26 mouse cellular contexts compared by ENCODE assay signal in the genomic region with DNA sequence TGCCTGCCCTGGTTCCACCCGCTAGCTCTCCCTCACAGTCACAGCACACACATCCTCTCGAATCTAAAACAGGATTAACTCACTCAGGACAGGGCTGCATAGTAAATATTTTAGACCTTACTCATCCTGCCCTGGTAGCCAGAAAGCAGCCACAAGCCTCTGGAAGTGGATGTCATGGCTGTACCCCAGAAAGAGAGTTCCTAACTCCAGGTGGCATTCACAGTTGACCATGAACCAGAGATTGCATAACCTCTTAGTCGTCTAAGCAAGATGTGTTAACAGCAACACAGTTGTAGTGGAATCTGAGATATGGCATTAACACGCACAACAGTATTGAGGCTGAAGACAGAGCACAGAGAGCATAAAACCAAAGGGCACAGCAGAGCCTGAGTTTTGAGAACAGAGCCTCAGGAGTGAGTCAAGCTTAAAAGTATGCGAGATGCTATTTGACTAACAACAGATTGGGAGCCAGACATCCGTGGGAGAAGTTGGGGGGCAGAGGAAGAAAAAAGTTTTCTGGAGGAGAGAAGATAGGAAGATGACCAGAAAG. TPM values are rescaled to one million over a fixed set of nuclear protein-coding genes. Genes with fewer than 3 reads are reported as not detected.
DNase-seq lines count a peak whose midpoint lies in the region; ATAC-seq and TF ChIP-seq lines count a peak whose summit lies in the region.
"Had no signal": no experiment of that assay in that cellular context is flagged by ENCODE, and none has a peak within 500 bp of the region (broad histone marks: within the 10 kb centered on the region; RNA-seq: fewer than 3 reads in every experiment).

No protein-coding gene starts in this region.

- TF ChIP-seq EP300 in lung, postnatal 0 days (IDR thresholded peaks at IDR 0.05): no peak

- no peaks in the 10 kb centered on the region for H3K36me3 ChIP-seq in forebrain, embryonic 10.5 days (replicated peaks)
- no peaks in the 10 kb centered on the region for H3K36me3 ChIP-seq in forebrain, postnatal 0 days (ENCODE audit: insufficient read depth)
- H3K36me3 ChIP-seq in intestine, embryonic 15.5 days: no peaks in the 10 kb centered on the region
- no peaks in the 10 kb centered on the region for H3K36me3 ChIP-seq in intestine, postnatal 0 days (ENCODE audit: control insufficient read depth, insufficient read depth)
- H3K36me3 ChIP-seq in lung, postnatal 0 days (ENCODE audit: insufficient read depth, low read length): no peaks in the 10 kb centered on the region
- H3K36me3 ChIP-seq: embryonic facial prominence, embryonic 10.5 days; heart, embryonic 10.5 days; hindbrain, embryonic 12.5 days had no signal

- no peak for ATAC-seq in forebrain, postnatal 0 days
- ATAC-seq in intestine, embryonic 15.5 days: no peak
- no peak for ATAC-seq in intestine, postnatal 0 days
- peak; percentile 67 for ATAC-seq in Patski
- no peak for ATAC-seq in lung, postnatal 0 days
- ATAC-seq: forebrain, embryonic 14.5 days; hindbrain, embryonic 16.5 days; inflammation-experienced regulatory T-cells, adult 6 months had no signal

- DNase-seq in forebrain, embryonic 10.5 days (ENCODE audit: extremely low spot score, low spot score): no peak
- no peak for DNase-seq in forebrain, postnatal 0 days
- DNase-seq in 3134 (ENCODE audit: extremely low read depth, insufficient read length, low spot score): peak; percentile 58
- DNase-seq in Patski (ENCODE audit: low read depth, low spot score): peak; percentile 20
- no peak for DNase-seq in cerebellum, postnatal 10 days
- no peak for DNase-seq in lung, postnatal 0 days (ENCODE audit: low spot score)
- DNase-seq: adrenal gland, postnatal 14 days; cerebellum, adult 11-12 months; cerebellum, adult 9-10 months; gastrocnemius, postnatal 10 days; heart, adult 18-20 months; heart, postnatal 4 days; kidney, adult 18-20 months had no signal

- CTCF ChIA-PET in Patski (lab: Charles Lee): interaction anchor here (1.1 to 1.4 kb wide), 2 partner anchors 10 to 407 kb away, joined by 3 read pairs; no protein-coding TSS in a partner anchor

- TF ChIP-seq CTCF in forebrain, postnatal 0 days (IDR thresholded peaks at IDR 0.05; ENCODE audit: low read depth): no peak
- TF ChIP-seq CTCF in intestine, postnatal 0 days (IDR thresholded peaks at IDR 0.05; ENCODE audit: low read depth): no peak
- TF ChIP-seq CTCF in Patski (IDR thresholded peaks at IDR 0.05): no peak
- no peak for TF ChIP-seq CTCF in lung, postnatal 0 days (IDR thresholded peaks at IDR 0.05)

- H3K9me3 ChIP-seq in forebrain, embryonic 10.5 days: no peaks in the 10 kb centered on the region
- no peaks in the 10 kb centered on the region for H3K9me3 ChIP-seq in forebrain, postnatal 0 days (ENCODE audit: low read length)
- no peaks in the 10 kb centered on the region for H3K9me3 ChIP-seq in intestine, embryonic 15.5 days
- no peaks in the 10 kb centered on the region for H3K9me3 ChIP-seq in intestine, postnatal 0 days (ENCODE audit: control insufficient read depth)
- no peaks in the 10 kb centered on the region for H3K9me3 ChIP-seq in lung, postnatal 0 days (ENCODE audit: low read length)
- H3K9me3 ChIP-seq: embryonic facial prominence, embryonic 10.5 days; heart, embryonic 10.5 days; hindbrain, embryonic 12.5 days had no signal

- POLR2A ChIA-PET in Patski (lab: Charles Lee): no interaction called here

- peaks cover 14% of the 10 kb centered on the region for H3K4me1 ChIP-seq in forebrain, embryonic 10.5 days
- no peaks in the 10 kb centered on the region for H3K4me1 ChIP-seq in forebrain, postnatal 0 days (ENCODE audit: insufficient read depth)
- no peaks in the 10 kb centered on the region for H3K4me1 ChIP-seq in intestine, embryonic 15.5 days (replicated peaks)
- no peaks in the 10 kb centered on the region for H3K4me1 ChIP-seq in intestine, postnatal 0 days (replicated peaks; ENCODE audit: control insufficient read depth, insufficient read depth, low read length)
- no peaks in the 10 kb centered on the region for H3K4me1 ChIP-seq in lung, postnatal 0 days (ENCODE audit: insufficient read depth, low read depth, low read length)
- H3K4me1 ChIP-seq: embryonic facial prominence, embryonic 10.5 days; heart, embryonic 10.5 days; hindbrain, embryonic 12.5 days had no signal

- 0 out of 2 replicates have a peak overlapping the region, but pooled peaks have one; percentile 20 for H3K27ac ChIP-seq in forebrain, embryonic 10.5 days
- no peak overlapping the region for H3K27ac ChIP-seq in forebrain, postnatal 0 days (ENCODE audit: low read depth, low read length)
- no peak overlapping the region for H3K27ac ChIP-seq in intestine, embryonic 15.5 days
- H3K27ac ChIP-seq in intestine, postnatal 0 days (ENCODE audit: low read depth, low read length): no peak overlapping the region
- no peak overlapping the region for H3K27ac ChIP-seq in lung, postnatal 0 days (ENCODE audit: low read length)
- H3K27ac ChIP-seq: embryonic facial prominence, embryonic 10.5 days; heart, embryonic 10.5 days; hindbrain, embryonic 12.5 days had no signal

- no peak overlapping the region for H3K9ac ChIP-seq in forebrain, postnatal 0 days
- H3K9ac ChIP-seq in intestine, embryonic 15.5 days: no peak overlapping the region
- H3K9ac ChIP-seq in intestine, postnatal 0 days (ENCODE audit: low read depth, low read length): no peak overlapping the region
- no peak overlapping the region for H3K9ac ChIP-seq in lung, postnatal 0 days (replicated peaks; ENCODE audit: low read depth)
- H3K9ac ChIP-seq: hindbrain, embryonic 12.5 days had no signal

- H3K4me3 ChIP-seq in forebrain, embryonic 10.5 days: no peak overlapping the region
- no peak overlapping the region for H3K4me3 ChIP-seq in forebrain, postnatal 0 days (ENCODE audit: low read depth, low read length)
- H3K4me3 ChIP-seq in intestine, embryonic 15.5 days (replicated peaks): no peak overlapping the region
- no peak overlapping the region for H3K4me3 ChIP-seq in intestine, postnatal 0 days (ENCODE audit: low read depth, low read length)
- no peak overlapping the region for H3K4me3 ChIP-seq in lung, postnatal 0 days (ENCODE audit: low read depth, low read length)
- H3K4me3 ChIP-seq: embryonic facial prominence, embryonic 10.5 days; erythroblast, embryonic 14.5 days; heart, embryonic 10.5 days; hindbrain, embryonic 12.5 days had no signal

- in situ Hi-C loops in Patski (cut with MboI; ENCODE audit: low pct_unique_long_range_greater_than_20kb): no loop called here

- H3K27me3 ChIP-seq in forebrain, embryonic 10.5 days (ENCODE audit: poor library complexity, severe bottlenecking): peaks cover 35% of the 10 kb centered on the region
- H3K27me3 ChIP-seq in forebrain, postnatal 0 days (ENCODE audit: insufficient read depth, low read length): 0 out of 2 replicates have a peak, but pooled peaks cover 10% of the 10 kb centered on the region
- H3K27me3 ChIP-seq in intestine, embryonic 15.5 days (replicated peaks): peaks cover 12% of the 10 kb centered on the region; the same call in 1 of the 2 replicates
- H3K27me3 ChIP-seq in intestine, postnatal 0 days (replicated peaks; ENCODE audit: control insufficient read depth, insufficient read depth, low read length): peaks cover 4% of the 10 kb centered on the region; the same call in 1 of the 2 replicates
- no peaks in the 10 kb centered on the region for H3K27me3 ChIP-seq in Patski
- H3K27me3 ChIP-seq in lung, postnatal 0 days (replicated peaks; ENCODE audit: insufficient read depth, low read length): no peaks in the 10 kb centered on the region
- H3K27me3 ChIP-seq: CH12.LX had no signal

- no peak overlapping the region for H3K4me2 ChIP-seq in forebrain, postnatal 0 days (ENCODE audit: low read depth)
- H3K4me2 ChIP-seq in intestine, embryonic 15.5 days (replicated peaks): 0 out of 2 replicates have a peak overlapping the region, but pooled peaks have one; percentile 6
- no peak overlapping the region for H3K4me2 ChIP-seq in intestine, postnatal 0 days (replicated peaks; ENCODE audit: low read depth)
- no peak overlapping the region for H3K4me2 ChIP-seq in lung, postnatal 0 days (replicated peaks; ENCODE audit: low read depth, low read length)
- H3K4me2 ChIP-seq: hindbrain, embryonic 12.5 days had no signal

- 67% methylated on average over 6 of the region's 6 CpGs for WGBS in forebrain, embryonic 10.5 days
- WGBS in forebrain, postnatal 0 days: 58% methylated on average over 6 of the region's 6 CpGs
- 41% methylated on average over 6 of the region's 6 CpGs for WGBS in intestine, embryonic 15.5 days
- 46% methylated on average over 6 of the region's 6 CpGs for WGBS in intestine, postnatal 0 days
- 39% methylated on average over 6 of the region's 6 CpGs for WGBS in lung, postnatal 0 days

RNA-seq across cellular contexts. Expression of gene Six3, which starts 17.0 kb away (rescaled TPM):
- polyA plus RNA-seq in forebrain, embryonic 10.5 days (2016; fragmentation: Nextera tagmentation; extraction: Ambion mirVana): 13.1 and 15.5 TPM in 2 replicates
- total RNA-seq in forebrain, postnatal 0 days (2014; rRNA removed): 3.5 and 12.0 TPM in 2 replicates
- 9.5 and 16.6 TPM in 2 replicates for polyA plus RNA-seq in forebrain, postnatal 0 days (2015; fragmentation: Nextera tagmentation; extraction: Ambion mirVana)
- not detected in 2 replicates for polyA plus RNA-seq in intestine, embryonic 15.5 days (2015; fragmentation: Nextera tagmentation; extraction: Ambion mirVana)
- polyA plus RNA-seq in intestine, postnatal 0 days (2015; fragmentation: Nextera tagmentation; extraction: Ambion mirVana): not detected in 2 replicates
- 1.5 TPM for polyA plus RNA-seq in Patski (2021)
- not detected in 2 replicates for polyA plus RNA-seq in lung, postnatal 0 days (2015; fragmentation: Nextera tagmentation; extraction: Ambion mirVana)
- total RNA-seq: adrenal gland, postnatal 14 days; CH12.LX; ES-E14; gastrocnemius, postnatal 10 days; gastrocnemius, postnatal 4 days; heart, adult 18-20 months; heart, postnatal 4 days had no signal
- polyA plus RNA-seq: erythroblast, embryonic 14.5 days; heart, postnatal 0 days had no signal

Comparison
In these comparisons a context has a peak if more than half of its experiments do, and no peak if none do; other contexts are left out.
1. DNase-seq: peak in 3134 (single experiment) and Patski (single experiment); none in forebrain, embryonic 10.5 days (single experiment), forebrain, postnatal 0 days (single experiment), cerebellum, postnatal 10 days (0 of 2) and lung, postnatal 0 days (single experiment).